In the genomic region with DNA sequence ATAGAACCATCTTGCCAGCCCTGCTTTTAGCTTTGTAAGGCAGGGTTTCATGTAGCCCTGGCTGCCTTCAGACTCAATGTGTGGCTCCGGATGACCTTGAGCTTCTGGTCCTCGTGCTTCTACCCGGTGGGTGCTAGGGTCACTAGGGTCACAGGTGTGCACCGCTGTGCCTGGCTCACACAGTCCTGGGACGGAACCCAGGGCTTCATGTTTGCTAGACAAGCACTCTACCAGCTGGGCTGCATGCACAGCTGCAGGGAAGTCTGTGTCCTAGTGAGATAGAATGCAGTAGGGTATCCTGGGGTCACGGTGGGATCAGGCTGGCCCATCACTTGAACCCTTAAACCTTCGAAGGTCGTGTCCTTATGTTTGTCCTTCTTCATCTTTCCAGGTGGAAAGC, we compare ENCODE assay signal across 23 mouse cellular contexts. TPM values are rescaled to one million over a fixed set of nuclear protein-coding genes. Genes with fewer than 3 reads are reported as not detected.
A peak's percentile ranks its signal among the peaks of the same experiment; 100 is the strongest.
DNase-seq lines count a peak whose midpoint lies in the region; ATAC-seq and TF ChIP-seq lines count a peak whose summit lies in the region.
"Had no signal": no experiment of that assay in that cellular context is flagged by ENCODE, and none has a peak within 500 bp of the region (broad histone marks: within the 10 kb centered on the region; RNA-seq: fewer than 3 reads in every experiment).

No protein-coding gene starts in this region.

- no peak for DNase-seq in gastrocnemius, adult 2 months
- no peak for DNase-seq in gastrocnemius, adult 8-10 months (ENCODE audit: low spot score in 2 of 2)
- DNase-seq in layer of hippocampus, adult 2 months (ENCODE audit: low spot score in 2 of 2) = no peak
- no peak for DNase-seq in layer of hippocampus, adult 8-10 months (ENCODE audit: low spot score in 2 of 2)
- DNase-seq in liver, adult 2 months (ENCODE audit: extremely low read depth, low read depth, low spot score) = no peak
- no peak for DNase-seq in liver, embryonic 11.5 days (ENCODE audit: low spot score)
- DNase-seq in adrenal gland, adult 18-20 months (ENCODE audit: low spot score in 2 of 2) = no peak
- DNase-seq: adrenal gland, adult 8-10 months; adrenal gland, postnatal 14 days; adrenal gland, postnatal 36 days; cerebellum, adult 11-12 months; cerebellum, adult 2 months; cerebellum, adult 9-10 months; cerebellum, postnatal 10 days; cerebellum, postnatal 25 days; embryo, embryonic 11 days had no signal

- H3K27me3 ChIP-seq in liver, adult 2 months (ENCODE audit: control insufficient read depth, insufficient read depth, low read length) = no peaks in the 10 kb centered on the region
- H3K27me3 ChIP-seq in liver, embryonic 11.5 days (replicated peaks; ENCODE audit: control insufficient read depth, insufficient read depth, low read length) = no peaks in the 10 kb centered on the region
- H3K27me3 ChIP-seq: embryonic facial prominence, embryonic 13.5 days; embryonic facial prominence, embryonic 15.5 days; forebrain, embryonic 13.5 days; forebrain, embryonic 15.5 days had no signal

- no peak overlapping the region for H3K4me3 ChIP-seq in gastrocnemius, adult 2 months
- no peak overlapping the region for H3K4me3 ChIP-seq in layer of hippocampus, adult 2 months
- H3K4me3 ChIP-seq in liver, adult 2 months (ENCODE audit: insufficient read depth, low read depth, low read length) = no peak overlapping the region
- H3K4me3 ChIP-seq in liver, embryonic 11.5 days (ENCODE audit: low read depth, low read length) = no peak overlapping the region
- H3K4me3 ChIP-seq in macrophage (ENCODE audit: inconsistent target) = no peak overlapping the region
- H3K4me3 ChIP-seq: embryonic facial prominence, embryonic 13.5 days; embryonic facial prominence, embryonic 15.5 days; erythroblast, embryonic 14.5 days; forebrain, embryonic 10.5 days; forebrain, embryonic 13.5 days; forebrain, embryonic 15.5 days had no signal

- peaks cover 48% of the 10 kb centered on the region for H3K4me1 ChIP-seq in liver, adult 2 months (ENCODE audit: control insufficient read depth, insufficient read depth, low read length)
- 0 out of 2 replicates have a peak, but pooled peaks cover 7% of the 10 kb centered on the region for H3K4me1 ChIP-seq in liver, embryonic 11.5 days (replicated peaks; ENCODE audit: control insufficient read depth, insufficient read depth, low read length)

- peak overlapping the region; percentile 70; the same call in 1 of the 2 replicates for H3K27ac ChIP-seq in gastrocnemius, adult 2 months
- peak overlapping the region; percentile 60; the same call in 1 of the 2 replicates for H3K27ac ChIP-seq in layer of hippocampus, adult 2 months
- H3K27ac ChIP-seq in liver, adult 2 months (replicated peaks; ENCODE audit: insufficient read depth, low read depth, low read length) = 0 out of 2 replicates have a peak overlapping the region, but pooled peaks have one; percentile 57
- H3K27ac ChIP-seq in liver, embryonic 11.5 days (ENCODE audit: low read depth, low read length) = no peak overlapping the region
- H3K27ac ChIP-seq in macrophage = peak overlapping the region; percentile 99
- H3K27ac ChIP-seq: embryonic facial prominence, embryonic 13.5 days; embryonic facial prominence, embryonic 15.5 days; forebrain, embryonic 10.5 days had no signal

- H3K9me3 ChIP-seq in liver, embryonic 11.5 days (ENCODE audit: control insufficient read depth, low read length) = no peaks in the 10 kb centered on the region
- H3K9me3 ChIP-seq: embryonic facial prominence, embryonic 13.5 days; embryonic facial prominence, embryonic 15.5 days; forebrain, embryonic 10.5 days; forebrain, embryonic 13.5 days; forebrain, embryonic 15.5 days had no signal

- 52% methylated on average over 8 of the region's 8 CpGs for WGBS in liver, adult 2 months
- 87% methylated on average over 8 of the region's 8 CpGs for WGBS in liver, embryonic 11.5 days
- WGBS in macrophage (ENCODE audit: missing documents) = 96% methylated on average over 7 of the region's 8 CpGs

- ATAC-seq in liver, embryonic 11.5 days (replicated peaks; ENCODE audit: low FRiP score) = no peak
- ATAC-seq: forebrain, embryonic 13.5 days; forebrain, embryonic 15.5 days had no signal

- intact Hi-C loops in gastrocnemius, adult 2 months (cut with DNase I) = no loop called here

- H3K9ac ChIP-seq in liver, adult 2 months (ENCODE audit: low read depth, low read length) = no peak overlapping the region
- no peak overlapping the region for H3K9ac ChIP-seq in liver, embryonic 11.5 days (ENCODE audit: low read depth, low read length)
- H3K9ac ChIP-seq: embryonic facial prominence, embryonic 13.5 days; embryonic facial prominence, embryonic 15.5 days; forebrain, embryonic 13.5 days; forebrain, embryonic 15.5 days had no signal

- no peaks in the 10 kb centered on the region for H3K36me3 ChIP-seq in liver, adult 2 months (ENCODE audit: control insufficient read depth, insufficient read depth, low read length)
- H3K36me3 ChIP-seq in liver, embryonic 11.5 days (ENCODE audit: control insufficient read depth, insufficient read depth, low read length) = peaks cover 8% of the 10 kb centered on the region
- peaks cover 27% of the 10 kb centered on the region; the same call in 1 of the 2 replicates for H3K36me3 ChIP-seq in macrophage (ENCODE audit: inconsistent target)
- H3K36me3 ChIP-seq: forebrain, embryonic 15.5 days had no signal

- H3K4me2 ChIP-seq in liver, embryonic 11.5 days = no peak overlapping the region
- H3K4me2 ChIP-seq: embryonic facial prominence, embryonic 13.5 days; embryonic facial prominence, embryonic 15.5 days; forebrain, embryonic 13.5 days; forebrain, embryonic 15.5 days had no signal

- no peak for TF ChIP-seq CTCF in gastrocnemius, adult 2 months (IDR thresholded peaks at IDR 0.05)
- no peak for TF ChIP-seq CTCF in layer of hippocampus, adult 2 months (conservative IDR thresholded peaks at IDR 0.05)
- TF ChIP-seq CTCF in liver, adult 2 months (IDR thresholded peaks at IDR 0.05; ENCODE audit: low read depth, low read length) = no peak

- H3K79me2 ChIP-seq in liver, adult 2 months (ENCODE audit: control insufficient read depth, insufficient read depth, low read length) = peaks cover 2% of the 10 kb centered on the region; the same call in 1 of the 2 replicates
- H3K79me2 ChIP-seq in macrophage (ENCODE audit: inconsistent target) = peaks cover 88% of the 10 kb centered on the region

- no peak for TF ChIP-seq POLR2A in liver, adult 2 months (IDR thresholded peaks at IDR 0.05; ENCODE audit: extremely low read depth, insufficient read depth, low read length)

RNA-seq across cellular contexts. Expression of gene Dnmt3a, which starts 59.8 kb away (rescaled TPM):
- total RNA-seq in gastrocnemius, adult 2 months (2021) = 10 to 100 TPM; 57.5 to 97.5 TPM
- total RNA-seq in gastrocnemius, adult 8-10 months (2022) = 10 to 100 TPM; 43.3 to 60.4 (median 52.8) TPM
- total RNA-seq in layer of hippocampus, adult 2 months (2021) = 10 to 100 TPM; 70.3 to 82.5 TPM
- 10 to 100 TPM; 74.0 to 91.8 (median 80.6) TPM for total RNA-seq in layer of hippocampus, adult 8-10 months (2022)
- total RNA-seq in liver, adult 2 months (2014; rRNA removed) = 7.9 and 11.2 TPM in 2 replicates
- polyA plus RNA-seq in liver, adult 2 months (2012; rRNA removed) = 3.0 and 4.0 TPM in 2 replicates
- 73.2 and 73.3 TPM in 2 replicates for polyA plus RNA-seq in liver, embryonic 11.5 days (2014; fragmentation: Nextera tagmentation; extraction: Ambion mirVana)
- total RNA-seq in macrophage (2018; cell fraction: chromatin; rRNA removed) = 1,000 to 10,000 TPM in 3 of 26 experiments, 100 to 1,000 TPM in 23; 182 to 1,452 (median 590) TPM
- 100 to 1,000 TPM in 25 of 26 experiments, 10 to 100 TPM in 1; 83.9 to 342 (median 173) TPM for total RNA-seq in macrophage (2018; cell fraction: cytosol; rRNA removed)
- 100 to 1,000 TPM; 125 to 674 (median 269) TPM for total RNA-seq in macrophage (2018; cell fraction: nucleus; rRNA removed)
- polyA plus RNA-seq in macrophage (2018) = 76.3 to 253 TPM (median 241 TPM) in 3 replicates
- 10 to 100 TPM; 35.9 to 42.7 TPM for total RNA-seq in adrenal gland, adult 18-20 months (2021)
